Mouse (Mus musculus) ovary, adult 18-20 months (tissue): ENCODE data around the gene Rassf10.
A peak's percentile ranks its signal among the peaks of the same experiment; 100 is the strongest.

ENCODE experiments used
- DNase-seq: peaks from one replicate; pipeline ENCODE4 v3.0.0; 2022; ENCODE audit warnings: low spot score, mixed read lengths

Gene Rassf10

DNA sequence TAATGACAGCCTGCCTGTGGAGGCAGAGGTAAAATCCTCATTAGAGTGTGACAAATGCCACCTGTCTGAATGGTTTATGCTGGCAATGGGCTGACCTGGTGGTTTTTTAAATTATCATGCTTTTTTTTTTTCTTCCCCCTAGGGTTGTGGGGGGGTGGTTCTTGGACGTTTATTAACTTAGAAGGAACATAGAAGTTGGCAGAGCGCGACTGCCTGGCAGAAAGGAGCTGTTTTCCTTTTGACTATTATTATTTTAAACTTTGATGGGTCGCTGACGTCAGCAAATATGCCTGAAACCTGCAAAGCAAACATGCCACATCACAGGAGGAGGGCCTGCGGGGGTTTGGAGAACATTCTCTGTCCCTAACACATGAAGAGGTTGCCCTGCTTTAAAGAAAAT lies 3.9 kb downstream of the Rassf10 start:
- no peak for DNase-seq

DNA sequence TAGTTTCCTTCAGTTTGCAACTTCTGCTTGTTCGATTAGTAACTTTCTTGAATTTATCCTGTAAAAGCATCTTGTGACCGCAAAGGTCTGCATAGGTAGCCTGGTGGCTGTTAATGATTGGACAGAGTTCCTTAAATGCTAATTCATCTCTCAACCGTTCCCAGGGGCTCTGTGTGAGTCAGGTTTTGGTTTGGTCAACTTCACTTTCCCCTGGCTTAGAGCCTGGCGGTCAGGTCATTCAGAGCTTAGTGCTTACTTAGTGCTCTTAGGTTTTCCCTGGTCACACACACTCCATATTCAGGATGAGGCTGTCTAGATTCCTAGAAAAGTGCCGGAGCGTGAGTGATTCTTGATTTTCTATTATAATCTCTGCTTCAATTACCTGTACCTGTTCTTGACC lies 12.6 kb downstream of the Rassf10 start:
- DNase-seq = no peak

DNA sequence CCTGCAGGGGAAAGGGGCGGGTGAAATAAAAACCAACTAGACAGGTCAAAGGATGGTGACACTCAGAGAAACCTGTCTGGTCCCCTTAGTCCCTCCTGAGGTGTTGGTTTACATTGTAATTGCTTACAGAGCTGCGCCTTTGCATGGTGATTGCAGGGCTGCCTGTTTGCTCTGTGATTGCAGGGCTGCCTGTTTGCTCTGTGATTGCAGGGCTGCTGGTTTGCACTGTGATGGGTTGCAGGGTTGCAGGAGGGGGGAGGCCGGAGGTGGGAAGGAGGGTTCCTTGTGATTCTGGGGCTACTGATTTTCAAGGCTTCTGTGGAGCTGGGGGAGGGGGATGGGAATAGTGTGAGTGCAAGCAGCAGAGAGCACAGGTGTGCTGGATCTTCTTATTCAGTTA lies 13.0 kb downstream of the Rassf10 start:
- no peak for DNase-seq

DNA sequence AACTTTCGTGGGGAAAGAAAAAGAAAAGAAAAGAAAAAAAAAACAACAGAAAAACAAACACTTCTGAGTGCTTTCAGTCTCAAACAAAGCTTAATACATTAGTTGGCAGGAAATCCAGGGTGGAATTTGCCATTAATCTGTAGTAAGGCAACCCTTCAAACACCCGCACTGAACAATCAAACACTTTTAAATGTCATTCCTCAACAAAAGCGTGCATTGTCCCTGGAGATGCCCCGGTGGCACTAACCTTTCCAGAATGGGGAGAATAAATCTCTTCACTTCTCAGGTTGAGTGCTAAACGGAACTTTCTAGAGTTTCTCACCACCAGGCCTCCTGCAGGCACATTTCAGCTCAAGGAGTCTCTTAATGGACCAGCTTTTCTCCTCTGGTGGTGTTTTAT lies 29.6 kb downstream of the Rassf10 start:
- no peak for DNase-seq

DNA sequence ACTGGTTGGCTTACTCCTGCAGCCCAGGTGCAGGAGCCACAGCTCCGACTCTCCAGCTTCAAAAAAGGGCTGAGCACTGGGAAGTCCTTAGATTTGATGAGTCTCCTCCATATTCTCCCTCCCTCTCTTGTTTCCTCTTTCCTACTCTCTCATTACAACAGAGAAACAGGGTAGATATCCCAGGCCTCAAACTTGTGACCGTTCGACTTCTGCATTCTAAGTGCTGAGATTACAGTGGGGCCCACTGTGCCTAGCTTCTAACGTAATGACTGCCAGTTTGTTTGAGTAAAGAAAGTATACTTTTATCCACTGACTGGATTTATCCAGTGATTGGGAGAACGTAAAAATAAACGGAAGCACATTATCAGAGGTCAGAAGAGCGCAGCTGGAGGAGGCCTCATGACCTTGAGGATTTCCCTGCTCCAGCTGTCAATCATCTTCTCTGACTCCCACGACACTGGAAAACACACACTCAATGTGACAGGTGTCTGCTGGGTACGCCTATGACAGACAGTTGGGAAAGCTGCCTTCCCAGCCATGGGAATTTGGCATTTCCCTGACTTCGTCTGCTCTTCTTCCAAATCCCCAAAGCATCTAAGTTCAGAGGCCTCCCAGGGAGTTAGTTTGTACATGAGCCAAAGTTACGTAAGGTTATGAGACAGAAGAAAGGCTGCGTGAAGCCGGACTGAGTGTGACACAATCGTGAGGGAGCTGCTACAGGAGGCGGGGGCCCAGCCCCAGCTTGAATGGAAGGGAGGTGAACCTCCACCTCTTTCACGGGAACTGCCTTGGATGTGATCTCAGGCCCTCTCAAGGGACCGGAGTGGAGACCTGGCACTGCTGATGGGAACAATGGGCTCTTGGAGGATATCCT lies 31.2 kb downstream of the Rassf10 start:
- peak; percentile 6 for DNase-seq

DNA sequence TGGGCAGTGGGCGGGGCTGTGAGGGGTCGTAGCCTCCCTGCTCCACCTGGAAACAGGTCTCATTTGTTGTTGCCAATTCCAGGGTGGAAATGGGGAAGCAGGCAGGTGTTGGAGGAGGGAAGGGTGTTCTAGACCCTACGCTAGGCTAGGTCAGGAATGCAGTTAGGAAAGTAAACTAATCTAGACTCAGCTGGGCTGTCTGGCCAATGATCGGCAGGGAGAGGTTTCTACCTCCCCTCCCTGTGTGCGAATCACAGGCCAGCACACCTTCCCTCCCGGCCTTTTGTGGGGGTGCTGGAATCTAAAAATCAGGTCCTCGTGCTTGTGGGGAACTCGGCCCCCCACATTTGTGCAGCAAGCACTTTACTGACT lies 31.8 kb downstream of the Rassf10 start:
- DNase-seq = no peak

DNA sequence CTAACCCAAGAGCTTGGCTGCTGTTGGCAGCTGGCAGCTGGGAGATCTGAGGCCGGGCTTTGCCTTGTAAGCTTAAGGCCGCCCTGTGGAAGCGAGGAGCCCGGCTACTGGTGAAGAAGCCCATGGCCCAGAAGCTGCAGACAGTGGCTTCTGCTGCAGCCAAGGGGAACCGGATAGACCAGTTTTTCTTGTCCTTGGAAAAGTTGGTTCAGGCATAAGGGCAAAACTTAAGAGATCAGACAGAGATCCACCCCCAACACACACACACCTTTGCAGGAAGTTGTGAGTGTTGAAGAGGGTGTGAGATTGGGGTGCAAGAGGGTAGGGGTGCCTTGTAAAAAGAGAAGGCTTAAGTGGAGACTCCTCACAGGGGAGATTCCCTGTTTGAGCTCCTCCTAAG lies 39.2 kb downstream of the Rassf10 start:
- no peak for DNase-seq

DNA sequence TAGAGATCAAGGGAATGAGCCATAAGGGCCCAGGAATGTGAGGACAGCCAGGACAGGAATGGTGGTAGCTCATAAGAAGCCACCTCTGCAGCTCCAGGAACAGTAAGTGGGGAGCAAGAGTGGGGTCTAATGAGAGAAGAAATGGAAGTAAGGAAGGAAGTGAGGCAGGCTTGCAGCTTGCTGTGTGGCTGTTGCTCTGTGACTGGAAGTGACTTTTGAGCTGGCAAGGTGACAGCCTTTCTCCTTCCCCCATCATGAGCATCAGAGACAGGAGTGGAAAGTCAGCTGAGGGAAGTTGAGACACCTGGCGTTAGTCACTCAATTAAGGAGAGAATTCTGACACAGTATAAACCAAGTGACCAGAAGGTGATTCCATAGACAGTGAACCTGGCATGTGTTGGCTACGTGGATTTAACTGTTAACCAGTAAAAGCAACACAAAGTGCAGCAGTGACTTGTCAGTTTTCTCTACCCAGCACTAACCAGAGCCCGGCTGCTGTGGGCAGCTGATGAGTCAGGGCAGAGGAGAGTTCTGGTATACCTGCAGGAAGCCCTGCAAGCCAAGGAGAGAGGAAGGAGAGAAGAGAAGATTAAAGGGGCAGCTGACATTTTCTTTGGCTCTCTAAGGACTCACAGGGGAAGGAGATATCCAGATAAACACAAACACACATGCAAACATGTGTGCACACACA lies 49.9 kb downstream of the Rassf10 start:
- no peak for DNase-seq

DNA sequence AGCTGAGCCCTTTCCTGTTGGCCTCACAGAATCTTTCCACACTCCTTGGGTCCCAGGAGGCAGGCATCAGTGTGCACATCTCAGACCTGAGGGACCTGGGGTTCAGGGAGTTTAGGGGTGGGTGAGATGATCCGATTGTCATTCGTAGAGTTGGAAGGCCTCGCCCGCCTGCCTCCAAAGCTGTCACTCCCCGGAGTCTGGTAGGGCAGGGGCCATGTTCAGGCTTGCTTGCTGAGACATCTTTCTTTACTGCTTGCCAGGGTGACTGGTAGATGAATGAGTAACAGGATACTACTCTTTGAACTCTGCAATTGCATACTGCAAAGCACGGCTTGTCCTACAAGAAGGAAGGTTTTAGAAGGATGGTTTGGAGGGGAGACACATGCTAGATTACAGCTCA lies 52.0 kb downstream of the Rassf10 start:
- DNase-seq = no peak
